Mouse (Mus musculus): ENCODE results near the gene Kalrn.

- no peak for TF ChIP-seq CTCF (IDR thresholded peaks at IDR 0.05; ENCODE audit: extremely low read depth, insufficient read depth, low read length)
- TF ChIP-seq POLR2A (IDR thresholded peaks at IDR 0.05; ENCODE audit: extremely low read depth, insufficient read depth, low read length), result no peak
Observed at GRCm38 (mm10) chr16:34316253-34316652, 257.1 kb downstream of the Kalrn start.
